16 mouse cellular contexts compared by ENCODE assay signal in the genomic region with DNA sequence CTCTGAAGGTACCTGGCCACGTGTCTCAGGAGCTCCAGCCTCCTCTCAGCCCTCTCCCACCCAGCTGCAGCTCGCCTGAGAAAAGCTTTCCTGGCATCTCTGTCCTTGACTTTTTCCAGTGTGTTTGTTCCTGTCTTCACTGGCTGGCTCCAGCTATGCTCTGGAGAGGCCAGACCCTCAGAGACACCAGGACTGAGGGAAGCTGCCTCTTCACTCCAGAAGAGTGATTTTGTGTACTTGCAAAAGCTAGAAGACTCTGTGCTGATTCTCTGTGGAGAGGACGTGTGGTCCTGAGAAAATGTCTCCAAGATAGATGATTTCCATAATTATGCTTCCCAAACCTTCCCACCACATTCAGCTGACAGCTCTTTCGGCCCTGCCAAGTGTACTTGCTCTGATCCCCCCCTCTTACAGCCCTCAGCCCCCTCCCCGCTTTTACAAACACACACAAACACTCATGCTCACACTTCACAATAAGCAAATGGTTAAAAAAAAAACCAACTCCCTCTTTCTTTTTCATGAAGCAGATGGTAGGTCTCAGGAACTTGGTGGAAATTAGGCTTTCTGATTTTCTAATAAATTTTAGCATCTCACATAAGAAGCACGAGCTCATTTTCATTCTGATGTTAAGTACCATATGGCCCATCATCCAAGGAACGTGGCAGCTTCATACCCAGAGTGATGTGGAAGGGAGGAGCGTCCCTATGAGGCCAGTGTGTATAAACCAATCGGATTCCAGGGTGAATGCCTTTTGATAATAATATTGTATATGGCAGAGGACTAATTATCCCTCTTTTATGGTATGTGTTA. TPM values are rescaled to one million over a fixed set of nuclear protein-coding genes. Genes with fewer than 3 reads are reported as not detected.
DNase-seq lines count a peak whose midpoint lies in the region; ATAC-seq lines count a peak whose summit lies in the region.
"Had no signal": no experiment of that assay in that cellular context is flagged by ENCODE, and none has a peak within 500 bp of the region (broad histone marks: within the 10 kb centered on the region; RNA-seq: fewer than 3 reads in every experiment).

No protein-coding gene starts in this region.

- peaks cover 27% of the 10 kb centered on the region for H3K4me1 ChIP-seq in hindbrain, embryonic 13.5 days (replicated peaks)
- peaks cover 3% of the 10 kb centered on the region; the same call in 1 of the 2 replicates for H3K4me1 ChIP-seq in hindbrain, embryonic 10.5 days (replicated peaks)
- H3K4me1 ChIP-seq in neural tube, embryonic 13.5 days (replicated peaks), result peaks cover 42% of the 10 kb centered on the region
- H3K4me1 ChIP-seq in hindbrain, embryonic 15.5 days (replicated peaks), result peaks cover 30% of the 10 kb centered on the region
- H3K4me1 ChIP-seq: intestine, embryonic 15.5 days; liver, embryonic 15.5 days; megakaryocyte, embryonic 14.5 days had no signal

- WGBS in hindbrain, embryonic 13.5 days, result 47% methylated on average over 9 of the region's 9 CpGs
- WGBS in hindbrain, embryonic 10.5 days, result 69% methylated on average over 9 of the region's 9 CpGs
- WGBS in neural tube, embryonic 13.5 days, result 46% methylated on average over 9 of the region's 9 CpGs
- WGBS in hindbrain, embryonic 15.5 days, result 42% methylated on average over 9 of the region's 9 CpGs

- no peak for DNase-seq in hindbrain, embryonic 10.5 days (ENCODE audit: low spot score)
- no peak for DNase-seq in neural tube, embryonic 10.5 days (ENCODE audit: extremely low spot score, low spot score)
- DNase-seq in embryo, embryonic 9.5 days (ENCODE audit: extremely low spot score), result no peak
- no peak for DNase-seq in spleen, postnatal 14 days (ENCODE audit: low spot score in 2 of 2)
- DNase-seq: cerebellum, adult 8-10 months; heart, adult 2 months had no signal

- H3K27ac ChIP-seq in hindbrain, embryonic 13.5 days, result peak overlapping the region; percentile 70
- H3K27ac ChIP-seq in hindbrain, embryonic 10.5 days, result no peak overlapping the region
- H3K27ac ChIP-seq in neural tube, embryonic 13.5 days (replicated peaks), result peak overlapping the region; percentile 83
- peak overlapping the region; percentile 57 for H3K27ac ChIP-seq in hindbrain, embryonic 15.5 days (replicated peaks)
- H3K27ac ChIP-seq: heart, adult 2 months; intestine, embryonic 15.5 days; kidney, postnatal 0 days; liver, embryonic 15.5 days had no signal

- ATAC-seq in hindbrain, embryonic 13.5 days (ENCODE audit: low FRiP score), result peak; percentile 76
- peak; percentile 82 for ATAC-seq in neural tube, embryonic 13.5 days (ENCODE audit: low read depth)
- peak; percentile 83; the same call in 1 of the 2 replicates for ATAC-seq in hindbrain, embryonic 15.5 days (ENCODE audit: low FRiP score, low read depth)
- ATAC-seq: intestine, embryonic 15.5 days had no signal

- H3K9ac ChIP-seq in hindbrain, embryonic 13.5 days, result no peak overlapping the region
- H3K9ac ChIP-seq in neural tube, embryonic 13.5 days, result 0 out of 2 replicates have a peak overlapping the region, but pooled peaks have one; percentile 6
- H3K9ac ChIP-seq in hindbrain, embryonic 15.5 days, result no peak overlapping the region
- H3K9ac ChIP-seq: intestine, embryonic 15.5 days; liver, embryonic 15.5 days had no signal

- no peak overlapping the region for H3K4me3 ChIP-seq in hindbrain, embryonic 13.5 days
- H3K4me3 ChIP-seq in hindbrain, embryonic 10.5 days, result no peak overlapping the region
- H3K4me3 ChIP-seq in neural tube, embryonic 13.5 days, result no peak overlapping the region
- H3K4me3 ChIP-seq in hindbrain, embryonic 15.5 days, result no peak overlapping the region
- H3K4me3 ChIP-seq: erythroblast, embryonic 14.5 days; heart, adult 2 months; intestine, embryonic 15.5 days; liver, embryonic 15.5 days; megakaryocyte, embryonic 14.5 days had no signal

- 0 out of 2 replicates have a peak overlapping the region, but pooled peaks have one; percentile 8 for H3K4me2 ChIP-seq in hindbrain, embryonic 13.5 days
- H3K4me2 ChIP-seq in neural tube, embryonic 13.5 days, result peak overlapping the region; percentile 20
- H3K4me2 ChIP-seq in hindbrain, embryonic 15.5 days, result peak overlapping the region; percentile 23
- H3K4me2 ChIP-seq: intestine, embryonic 15.5 days; liver, embryonic 15.5 days had no signal

- H3K36me3 ChIP-seq in hindbrain, embryonic 13.5 days, result no peaks in the 10 kb centered on the region
- no peaks in the 10 kb centered on the region for H3K36me3 ChIP-seq in hindbrain, embryonic 10.5 days
- H3K36me3 ChIP-seq in neural tube, embryonic 13.5 days, result no peaks in the 10 kb centered on the region
- H3K36me3 ChIP-seq in hindbrain, embryonic 15.5 days, result no peaks in the 10 kb centered on the region
- H3K36me3 ChIP-seq: G1E; intestine, embryonic 15.5 days; liver, embryonic 15.5 days had no signal

- no peaks in the 10 kb centered on the region for H3K27me3 ChIP-seq in hindbrain, embryonic 13.5 days
- H3K27me3 ChIP-seq in hindbrain, embryonic 10.5 days (ENCODE audit: insufficient read depth, poor library complexity, severe bottlenecking), result no peaks in the 10 kb centered on the region
- no peaks in the 10 kb centered on the region; the same call in 1 of the 2 replicates for H3K27me3 ChIP-seq in neural tube, embryonic 13.5 days
- no peaks in the 10 kb centered on the region for H3K27me3 ChIP-seq in hindbrain, embryonic 15.5 days
- H3K27me3 ChIP-seq: intestine, embryonic 15.5 days; liver, embryonic 15.5 days had no signal

- no peaks in the 10 kb centered on the region for H3K9me3 ChIP-seq in hindbrain, embryonic 13.5 days
- no peaks in the 10 kb centered on the region for H3K9me3 ChIP-seq in hindbrain, embryonic 10.5 days
- H3K9me3 ChIP-seq in neural tube, embryonic 13.5 days, result no peaks in the 10 kb centered on the region
- no peaks in the 10 kb centered on the region for H3K9me3 ChIP-seq in hindbrain, embryonic 15.5 days
- H3K9me3 ChIP-seq: G1E; intestine, embryonic 15.5 days; liver, embryonic 15.5 days; megakaryocyte, embryonic 14.5 days had no signal

RNA-seq across cellular contexts. Expression of gene Gucy1b2, which starts 1.1 kb away (rescaled TPM):
- 0.58 and 0.75 TPM in 2 replicates for polyA plus RNA-seq in hindbrain, embryonic 13.5 days (2015; fragmentation: Nextera tagmentation; extraction: Ambion mirVana)
- 0.09 TPM in 1 of 2 replicates, not detected in the other for polyA plus RNA-seq in hindbrain, embryonic 10.5 days (2016; fragmentation: Nextera tagmentation; extraction: Ambion mirVana)
- polyA plus RNA-seq in neural tube, embryonic 13.5 days (2015; fragmentation: Nextera tagmentation; extraction: Ambion mirVana), result 0.25 and 0.32 TPM in 2 replicates
- 0.67 and 1.3 TPM in 2 replicates for polyA plus RNA-seq in hindbrain, embryonic 15.5 days (2015; fragmentation: Nextera tagmentation; extraction: Ambion mirVana)
- polyA plus RNA-seq: erythroblast, embryonic 14.5 days; G1E; intestine, embryonic 15.5 days; kidney, postnatal 0 days; liver, embryonic 15.5 days; spleen, adult 2 months had no signal
